ENCODE assay signal across 9 mouse cellular contexts in genomic region chr10:60808447-60808846, GRCm38 (mm10). TPM values are rescaled to one million over a fixed set of nuclear protein-coding genes. Genes with fewer than 3 reads are reported as not detected.
DNase-seq lines count a peak whose midpoint lies in the region; ATAC-seq and TF ChIP-seq lines count a peak whose summit lies in the region.
"Had no signal": no experiment of that assay in that cellular context is flagged by ENCODE, and none has a peak within 500 bp of the region (broad histone marks: within the 10 kb centered on the region; RNA-seq: fewer than 3 reads in every experiment).

No protein-coding gene starts in this region.

- no peak for TF ChIP-seq CTCF in midbrain, postnatal 0 days (IDR thresholded peaks at IDR 0.05)

- no peak; the same call in 1 of the 2 replicates for ATAC-seq in heart, embryonic 11.5 days (replicated peaks; ENCODE audit: insufficient number of reproducible peaks, low FRiP score, low TSS enrichment)
- ATAC-seq in midbrain, embryonic 13.5 days, result no peak
- no peak for ATAC-seq in midbrain, postnatal 0 days (ENCODE audit: low FRiP score)
- ATAC-seq in hematopoietic stem cell, adult 5-6 weeks (replicated peaks in 1 of 2; ENCODE audit: insufficient read depth in 1 of 2, low FRiP score in 2 of 2, low TSS enrichment in 1 of 2, low read depth in 1 of 2, poor library complexity in 2 of 2, severe bottlenecking in 2 of 2), result peak; percentile 76 to 80
- no peak for ATAC-seq in stomach, embryonic 14.5 days (ENCODE audit: insufficient number of reproducible peaks, insufficient read depth, low FRiP score, low read depth)

- 37% methylated on average over 6 of the region's 6 CpGs for WGBS in heart, embryonic 11.5 days (ENCODE audit: insufficient replicate concordance)
- WGBS in midbrain, embryonic 13.5 days, result 84% methylated on average over 6 of the region's 6 CpGs
- WGBS in midbrain, postnatal 0 days, result 87% methylated on average over 6 of the region's 6 CpGs
- 72% methylated on average over 6 of the region's 6 CpGs for WGBS in stomach, embryonic 14.5 days

- H3K9ac ChIP-seq in heart, embryonic 11.5 days (ENCODE audit: low read depth, low read length), result 0 out of 2 replicates have a peak overlapping the region, but pooled peaks have one; percentile 56
- H3K9ac ChIP-seq in midbrain, embryonic 13.5 days (replicated peaks), result no peak overlapping the region
- H3K9ac ChIP-seq in midbrain, postnatal 0 days (replicated peaks; ENCODE audit: low read length, poor library complexity, severe bottlenecking), result no peak overlapping the region
- no peak overlapping the region for H3K9ac ChIP-seq in stomach, embryonic 14.5 days (replicated peaks; ENCODE audit: low read depth, low read length)

- no peaks in the 10 kb centered on the region for H3K27me3 ChIP-seq in heart, embryonic 11.5 days (ENCODE audit: control insufficient read depth, insufficient read depth, low read length)
- peaks cover 35% of the 10 kb centered on the region for H3K27me3 ChIP-seq in midbrain, embryonic 13.5 days
- peaks cover 7% of the 10 kb centered on the region; the same call in 1 of the 2 replicates for H3K27me3 ChIP-seq in midbrain, postnatal 0 days (ENCODE audit: insufficient read depth, low read length)
- no peaks in the 10 kb centered on the region for H3K27me3 ChIP-seq in stomach, embryonic 14.5 days (ENCODE audit: control insufficient read depth, insufficient read depth, low read length)

- H3K4me1 ChIP-seq in heart, embryonic 11.5 days (ENCODE audit: control insufficient read depth, insufficient read depth, low read length), result peaks cover 98% of the 10 kb centered on the region
- peaks cover 59% of the 10 kb centered on the region for H3K4me1 ChIP-seq in midbrain, embryonic 13.5 days (replicated peaks)
- H3K4me1 ChIP-seq in midbrain, postnatal 0 days (ENCODE audit: insufficient read depth, low read length), result no peaks in the 10 kb centered on the region
- H3K4me1 ChIP-seq in stomach, embryonic 14.5 days (ENCODE audit: control insufficient read depth, insufficient read depth, low read length), result peaks cover 38% of the 10 kb centered on the region

- no peaks in the 10 kb centered on the region for H3K9me3 ChIP-seq in heart, embryonic 11.5 days (replicated peaks; ENCODE audit: control insufficient read depth, low read length)
- H3K9me3 ChIP-seq in midbrain, embryonic 13.5 days, result no peaks in the 10 kb centered on the region
- no peaks in the 10 kb centered on the region for H3K9me3 ChIP-seq in midbrain, postnatal 0 days (ENCODE audit: low read length)
- H3K9me3 ChIP-seq in stomach, embryonic 14.5 days (ENCODE audit: control insufficient read depth, low read depth, low read length), result no peaks in the 10 kb centered on the region

- peak overlapping the region; percentile 87 for H3K27ac ChIP-seq in heart, embryonic 11.5 days (ENCODE audit: low read depth, low read length)
- 0 out of 2 replicates have a peak overlapping the region, but pooled peaks have one; percentile 19 for H3K27ac ChIP-seq in midbrain, embryonic 13.5 days
- no peak overlapping the region for H3K27ac ChIP-seq in midbrain, postnatal 0 days (ENCODE audit: low read depth, low read length)
- peak overlapping the region; percentile 46 for H3K27ac ChIP-seq in stomach, embryonic 14.5 days (ENCODE audit: low read length)

- no peak for DNase-seq in heart, adult 18-20 months
- no peak for DNase-seq in midbrain, postnatal 0 days (ENCODE audit: low spot score)
- DNase-seq in kidney, postnatal 4 days, result no peak
- DNase-seq in cerebellum, postnatal 4 days (ENCODE audit: low spot score in 2 of 2), result no peak
- DNase-seq: right cerebral cortex, adult 18-20 months had no signal

- H3K36me3 ChIP-seq in heart, embryonic 11.5 days (ENCODE audit: control insufficient read depth, insufficient read depth, low read length), result no peaks in the 10 kb centered on the region
- H3K36me3 ChIP-seq in midbrain, embryonic 13.5 days, result no peaks in the 10 kb centered on the region
- no peaks in the 10 kb centered on the region for H3K36me3 ChIP-seq in midbrain, postnatal 0 days (ENCODE audit: insufficient read depth, low read length)
- H3K36me3 ChIP-seq in stomach, embryonic 14.5 days (ENCODE audit: control insufficient read depth, insufficient read depth, low read length), result no peaks in the 10 kb centered on the region

- peak overlapping the region; percentile 12 for H3K4me2 ChIP-seq in heart, embryonic 11.5 days
- no peak overlapping the region for H3K4me2 ChIP-seq in midbrain, embryonic 13.5 days (replicated peaks)
- H3K4me2 ChIP-seq in midbrain, postnatal 0 days (ENCODE audit: low read depth, low read length, poor library complexity, severe bottlenecking), result no peak overlapping the region
- H3K4me2 ChIP-seq in stomach, embryonic 14.5 days (replicated peaks; ENCODE audit: low read depth, low read length), result no peak overlapping the region

- no peak overlapping the region for H3K4me3 ChIP-seq in heart, embryonic 11.5 days (ENCODE audit: low read depth, low read length)
- no peak overlapping the region for H3K4me3 ChIP-seq in midbrain, embryonic 13.5 days (replicated peaks)
- no peak overlapping the region for H3K4me3 ChIP-seq in midbrain, postnatal 0 days (ENCODE audit: low read depth, low read length)
- no peak overlapping the region for H3K4me3 ChIP-seq in stomach, embryonic 14.5 days (ENCODE audit: low read depth, low read length)

RNA-seq across cellular contexts. Expression of gene Unc5b, which starts 22.9 kb away (rescaled TPM):
- 15.0 and 15.6 TPM in 2 replicates for polyA plus RNA-seq in heart, embryonic 11.5 days (2014; fragmentation: Nextera tagmentation; extraction: Ambion mirVana)
- total RNA-seq in heart, adult 18-20 months (2021), result 10 to 100 TPM in 1 of 2 experiments, 1 to 10 TPM in 1; 8.2 to 10.4 TPM
- polyA plus RNA-seq in midbrain, embryonic 13.5 days (2015; fragmentation: Nextera tagmentation; extraction: Ambion mirVana), result 3.1 and 4.0 TPM in 2 replicates
- total RNA-seq in midbrain, postnatal 0 days (2014; rRNA removed), result 13.5 and 17.1 TPM in 2 replicates
- polyA plus RNA-seq in midbrain, postnatal 0 days (2015; fragmentation: Nextera tagmentation; extraction: Ambion mirVana), result 1.1 and 1.3 TPM in 2 replicates
- 0.25 TPM in 1 of 2 replicates, not detected in the other for total RNA-seq in hematopoietic stem cell, adult 5-6 weeks (2017)
- polyA plus RNA-seq in stomach, embryonic 14.5 days (2014; fragmentation: Nextera tagmentation; extraction: Ambion mirVana), result 4.2 and 4.4 TPM in 2 replicates

RNA-seq across cellular contexts. Expression of gene Slc29a3, which starts 55.9 kb away (rescaled TPM):
- polyA plus RNA-seq in heart, embryonic 11.5 days (2014; fragmentation: Nextera tagmentation; extraction: Ambion mirVana), result 4.6 and 4.8 TPM in 2 replicates
- total RNA-seq in heart, adult 18-20 months (2021), result 1 to 10 TPM; 3.1 to 5.5 TPM
- 10.3 and 14.0 TPM in 2 replicates for polyA plus RNA-seq in midbrain, embryonic 13.5 days (2015; fragmentation: Nextera tagmentation; extraction: Ambion mirVana)
- 7.3 and 7.8 TPM in 2 replicates for total RNA-seq in midbrain, postnatal 0 days (2014; rRNA removed)
- 6.9 and 8.5 TPM in 2 replicates for polyA plus RNA-seq in midbrain, postnatal 0 days (2015; fragmentation: Nextera tagmentation; extraction: Ambion mirVana)
- 17.5 and 18.4 TPM in 2 replicates for total RNA-seq in hematopoietic stem cell, adult 5-6 weeks (2017)
- 8.5 TPM in 2 replicates for polyA plus RNA-seq in stomach, embryonic 14.5 days (2014; fragmentation: Nextera tagmentation; extraction: Ambion mirVana)

Comparison
In these comparisons a context has a peak if more than half of its experiments do, and no peak if none do; other contexts are left out.
1. ATAC-seq: peak in hematopoietic stem cell, adult 5-6 weeks (2 of 2); none in heart, embryonic 11.5 days (single experiment), midbrain, embryonic 13.5 days (single experiment), midbrain, postnatal 0 days (single experiment) and stomach, embryonic 14.5 days (single experiment).